Mouse (Mus musculus) gastrocnemius, adult 2 months (tissue): ENCODE results near the gene Trim66. TPM values are rescaled to one million over a fixed set of nuclear protein-coding genes. Genes with fewer than 3 reads are reported as not detected.

ENCODE experiments used
- DNase-seq: peaks from one replicate; pipeline ENCODE4 v3.0.0; 2022
- H3K27ac ChIP-seq: fragments of 200-600 bp; 2 replicates; pipeline ENCODE4 v1.8.1; 2022; ENCODE audit warnings: mild to moderate bottlenecking
- H3K4me3 ChIP-seq: fragments of 200-600 bp; 2 replicates; pipeline ENCODE4 v1.8.1; 2022; ENCODE audit warnings: mild to moderate bottlenecking, moderate library complexity
- CTCF ChIP-seq: fragments of 200-600 bp; IDR thresholded peaks from 2 replicates; pipeline ENCODE4 v1.8.1; 2022; ENCODE audit warnings: antibody characterized with exemption, mild to moderate bottlenecking, moderate library complexity
- intact Hi-C: fragments of 180-260 bp; cut with DNase I; formaldehyde crosslinking; loops from one replicate; pipeline ENCODE4 v1.15.1; 2025
- microRNA-seq: library from miRNA; unstranded; fragments of <30 nt; microRNA quantifications from one replicate; pipeline ENCODE4 v1.2.0, GENCODE M21; 2021
- total RNA-seq, 2 experiments: library from RNA; stranded (reverse); gene quantifications; 2 replicates each; pipeline ENCODE4 v1.2.3; 2021

The Trim66 gene
- total RNA-seq, 2 experiments from 2014 or later, result 0.17 to 0.23 TPM

GRCm38 (mm10) chr7:109424422-109425159 lies 83.3 kb downstream of the Trim66 start:
- H3K27ac ChIP-seq, result no peak overlapping the region
- no peak for DNase-seq
- H3K4me3 ChIP-seq, result no peak overlapping the region
- intact Hi-C loops, result no loop called here
- TF ChIP-seq CTCF, result peak; percentile 70

GRCm38 (mm10) chr7:109422803-109423202 lies 85.1 kb downstream of the Trim66 start:
- H3K27ac ChIP-seq, result no peak overlapping the region
- no peak overlapping the region for H3K4me3 ChIP-seq
- DNase-seq, result no peak
- TF ChIP-seq CTCF, result no peak
- intact Hi-C loops, result loop anchor here (2.0 kb wide), 1 partner anchor 284 kb away; no protein-coding TSS in a partner anchor

GRCm38 (mm10) chr7:109405491-109405890 lies 102.4 kb downstream of the Trim66 start:
- intact Hi-C loops, result no loop called here
- H3K27ac ChIP-seq, result no peak overlapping the region
- no peak for TF ChIP-seq CTCF
- DNase-seq, result no peak
- H3K4me3 ChIP-seq, result no peak overlapping the region

- H3K4me3 ChIP-seq, result no peak overlapping the region
- intact Hi-C loops, result no loop called here
- no peak overlapping the region for H3K27ac ChIP-seq
- no peak for TF ChIP-seq CTCF
- no peak for DNase-seq
These were observed 108.6 kb downstream of the Trim66 start for GRCm38 (mm10) chr7:109399299-109399698.

Small RNA genes within 50 kb of the gene (microRNA-seq; reads per million reads assigned to microRNA genes)
- gene Gm47284, result not detected

Other genes with a start within 250 kb of the Trim66 start
- under 1 TPM; 0.17 to 0.51 TPM for gene Stk33, start 69.1 kb downstream of the Trim66 start, total RNA-seq
- gene Rpl27a, start 11.0 kb upstream of the Trim66 start, total RNA-seq, result 100 to 1,000 TPM in 1 of 2 experiments, 10 to 100 TPM in 1; 78.8 to 109 TPM
- gene St5, start 195.5 kb upstream of the Trim66 start, total RNA-seq, result 1 to 10 TPM; 6.8 to 7.7 TPM
- 10 to 100 TPM; 10.3 to 17.8 TPM for gene Akip1, start 195.6 kb upstream of the Trim66 start, total RNA-seq
- gene BC051019, start 215.7 kb upstream of the Trim66 start, total RNA-seq, result not detected
- gene Ascl3, start 223.6 kb upstream of the Trim66 start, total RNA-seq, result not detected
- gene Tmem9b, start 244.7 kb upstream of the Trim66 start, total RNA-seq, result 10 to 100 TPM; 28.1 to 30.4 TPM